Mouse (Mus musculus) E14TG2a.4 (cell line): ENCODE measurements at regions not wholly inside any gene's neighbourhood (a gene's known extent, or its start where the extent isn't known, plus 50 kb on each side); places are given as distances from the start of the nearest gene placed in this dataset.

Source experiments
- H3K27me3 ChIP-seq: 2 replicates; pipeline ENCODE4 v1.6.1; 2014; ENCODE audit warnings: low read length, control low read depth; ENCODE audit not compliant: insufficient read depth
- H3K36me3 ChIP-seq: 2 replicates; pipeline ENCODE4 v1.6.1; 2014; ENCODE audit warnings: low read length, control low read depth; ENCODE audit not compliant: insufficient read depth
- H3K4me1 ChIP-seq: replicated peaks from 2 replicates; pipeline ENCODE4 v1.6.1; 2014; ENCODE audit warnings: low read depth, low read length, control low read depth
- H3K4me3 ChIP-seq: replicated peaks from 2 replicates; pipeline ENCODE4 v1.5.1; 2014; ENCODE audit warnings: mild to moderate bottlenecking, low read length
- H3K9me3 ChIP-seq: 2 replicates; pipeline ENCODE4 v1.6.1; 2014; ENCODE audit warnings: low read length, control low read depth
- CTCF ChIP-seq: conservative IDR thresholded peaks from 2 replicates; pipeline ENCODE4 v1.5.1; 2014; ENCODE audit warnings: low read length
- NANOG ChIP-seq: IDR thresholded peaks from 2 replicates; pipeline ENCODE4 v1.6.1; 2014; ENCODE audit warnings: borderline replicate concordance, low read length, mixed read lengths
- POU5F1 ChIP-seq: IDR thresholded peaks from 2 replicates; pipeline ENCODE4 v1.6.1; 2014; ENCODE audit warnings: low read length, borderline replicate concordance

DNA sequence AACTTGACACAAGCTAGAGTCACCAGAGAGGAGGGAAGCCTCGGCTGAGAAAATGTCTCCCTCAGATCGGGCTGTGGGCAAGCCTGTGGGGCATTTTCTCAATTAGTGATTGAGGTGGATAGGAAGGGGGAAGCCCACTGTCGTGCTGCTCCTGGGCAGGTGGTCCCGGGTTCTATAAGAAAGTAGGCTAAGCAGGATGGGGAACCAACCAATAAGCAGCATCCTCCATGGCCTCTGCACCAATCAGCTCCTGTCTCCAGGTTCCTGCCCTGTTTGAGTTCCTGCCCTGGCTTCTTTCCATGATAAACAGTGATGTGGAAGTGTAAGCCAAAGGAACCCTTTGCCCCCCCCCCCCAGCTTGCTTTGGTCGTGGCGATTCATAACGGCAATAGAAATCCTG is 100.9 kb downstream of the Ddx11 start:
- no peak for TF ChIP-seq POU5F1
- TF ChIP-seq CTCF, result no peak
- no peak for TF ChIP-seq NANOG
- Histone ChIP-seq H3K4me3 (no peak overlapping the region), H3K36me3 (no peaks in the 10 kb centered on the region), H3K4me1 (peaks cover 40% of the 10 kb centered on the region), H3K9me3 (peaks cover 9% of the 10 kb centered on the region), H3K27me3 (peaks cover 14% of the 10 kb centered on the region)

GRCm38 (mm10) chr17:66232391-66232790 is 109.1 kb downstream of the Ddx11 start:
- Histone ChIP-seq H3K4me3 (peak overlapping the region; percentile 58; the same call in 1 of the 2 replicates), H3K9me3 (peaks cover 7% of the 10 kb centered on the region), H3K4me1 (peaks cover 36% of the 10 kb centered on the region), H3K27me3 (peaks cover 16% of the 10 kb centered on the region), H3K36me3 (no peaks in the 10 kb centered on the region)
- TF ChIP-seq NANOG (no peak), POU5F1 (no peak), CTCF (no peak)

- H3K4me1 ChIP-seq, result peaks cover 36% of the 10 kb centered on the region
- H3K9me3 ChIP-seq, result peaks cover 2% of the 10 kb centered on the region
- peak overlapping the region; percentile 69 for H3K4me3 ChIP-seq
- H3K36me3 ChIP-seq, result no peaks in the 10 kb centered on the region
- H3K27me3 ChIP-seq, result peaks cover 16% of the 10 kb centered on the region
- no peak for TF ChIP-seq NANOG
- TF ChIP-seq CTCF, result no peak
- TF ChIP-seq POU5F1, result no peak
These were observed 109.6 kb downstream of the Ddx11 start for GRCm38 (mm10) chr17:66232891-66233421.

- Histone ChIP-seq H3K36me3 (no peaks in the 10 kb centered on the region), H3K4me3 (peak overlapping the region; percentile 69), H3K27me3 (peaks cover 16% of the 10 kb centered on the region), H3K9me3 (no peaks in the 10 kb centered on the region), H3K4me1 (peaks cover 42% of the 10 kb centered on the region)
- TF ChIP-seq NANOG (no peak), POU5F1 (no peak), CTCF (peak; percentile 27)
These were observed 110.2 kb downstream of the Ddx11 start for GRCm38 (mm10) chr17:66233451-66233951.

GRCm38 (mm10) chr17:66234432-66234831 is 111.1 kb downstream of the Ddx11 start:
- H3K36me3 ChIP-seq, result no peaks in the 10 kb centered on the region
- peaks cover 45% of the 10 kb centered on the region for H3K4me1 ChIP-seq
- TF ChIP-seq NANOG, result no peak
- no peak for TF ChIP-seq CTCF
- no peak for TF ChIP-seq POU5F1
- H3K4me3 ChIP-seq, result peak overlapping the region; percentile 57
- H3K9me3 ChIP-seq, result no peaks in the 10 kb centered on the region
- H3K27me3 ChIP-seq, result peaks cover 16% of the 10 kb centered on the region

- TF ChIP-seq CTCF, result peak; percentile 90
- no peak for TF ChIP-seq NANOG
- peaks cover 16% of the 10 kb centered on the region for H3K27me3 ChIP-seq
- H3K4me3 ChIP-seq, result peak overlapping the region; percentile 37
- H3K4me1 ChIP-seq, result peaks cover 50% of the 10 kb centered on the region
- H3K9me3 ChIP-seq, result no peaks in the 10 kb centered on the region
- no peaks in the 10 kb centered on the region for H3K36me3 ChIP-seq
These were observed 111.9 kb downstream of the Ddx11 start for GRCm38 (mm10) chr17:66235096-66235805.

GRCm38 (mm10) chr17:66235806-66236335 is 112.6 kb downstream of the Ddx11 start:
- peaks cover 50% of the 10 kb centered on the region for H3K4me1 ChIP-seq
- TF ChIP-seq CTCF (no peak), POU5F1 (no peak), NANOG (no peak)
- H3K9me3 ChIP-seq, result no peaks in the 10 kb centered on the region
- peaks cover 16% of the 10 kb centered on the region for H3K27me3 ChIP-seq
- H3K36me3 ChIP-seq, result no peaks in the 10 kb centered on the region
- peak overlapping the region; percentile 37; the same call in 1 of the 2 replicates for H3K4me3 ChIP-seq

DNA sequence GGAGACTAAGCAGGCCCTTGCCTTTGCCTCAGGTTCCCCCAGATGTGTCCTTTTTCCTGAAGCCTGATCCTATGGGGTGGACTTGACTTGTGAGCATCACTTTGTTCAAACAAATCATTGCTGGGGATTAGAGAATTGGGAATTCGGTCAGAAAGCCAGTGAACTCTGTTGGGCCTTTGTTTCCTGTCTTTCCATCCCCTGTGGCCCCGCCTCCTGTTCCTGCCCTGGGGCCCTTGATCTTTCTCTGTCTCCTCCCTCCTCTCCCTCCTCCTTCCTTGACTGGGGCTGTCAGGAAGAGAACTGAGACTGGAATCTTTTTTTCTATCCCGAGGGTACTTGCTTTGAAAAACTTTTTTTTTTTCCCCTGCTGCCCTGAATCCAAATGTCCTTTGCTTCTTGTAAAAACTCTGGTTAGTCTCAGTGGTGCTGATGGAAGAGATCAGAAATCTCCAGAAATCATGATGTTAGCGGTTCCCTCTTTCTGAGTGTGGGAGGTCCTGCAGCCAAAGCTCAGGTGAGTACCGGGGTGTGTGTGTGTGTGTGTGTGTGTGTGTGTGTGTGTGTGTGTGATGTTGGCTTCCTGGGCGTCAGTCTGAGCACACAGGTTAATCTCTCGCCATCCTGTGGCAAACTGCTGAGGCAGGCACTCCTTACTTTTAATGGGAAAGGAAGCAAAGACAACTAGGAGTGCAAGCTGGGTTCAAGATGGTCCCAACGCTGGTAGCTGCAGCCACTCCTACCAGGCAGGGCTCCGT is 118.7 kb downstream of the Ddx11 start:
- H3K36me3 ChIP-seq, result no peaks in the 10 kb centered on the region
- H3K4me1 ChIP-seq, result peaks cover 62% of the 10 kb centered on the region
- no peak overlapping the region for H3K4me3 ChIP-seq
- H3K27me3 ChIP-seq, result peaks cover 27% of the 10 kb centered on the region
- TF ChIP-seq NANOG, result no peak
- TF ChIP-seq POU5F1, result no peak
- no peak for TF ChIP-seq CTCF
- H3K9me3 ChIP-seq, result peaks cover 6% of the 10 kb centered on the region; the same call in 1 of the 2 replicates
